Mouse (Mus musculus) embryonic fibroblast, embryonic 13.5 days (primary cell): Measurements from ENCODE around the gene Aunip.

Source experiments
- CTCF ChIP-seq: IDR thresholded peaks from 2 replicates; pipeline ENCODE4 v1.5.1; 2011; ENCODE audit warnings: mild to moderate bottlenecking, control low read depth, low read length, moderate library complexity, borderline replicate concordance; ENCODE audit not compliant: insufficient read depth
- POLR2A ChIP-seq: IDR thresholded peaks from 2 replicates; pipeline ENCODE4 v1.6.1; 2011; ENCODE audit warnings: low read depth, mild to moderate bottlenecking, control low read depth, low read length, moderate library complexity

GRCm38 (mm10) chr4:134484231-134484630, 26.6 kb upstream of the Aunip start:
- TF ChIP-seq CTCF (no peak), POLR2A (no peak)
